Mouse (Mus musculus) megakaryocyte-erythroid progenitor cell, adult 5-6 weeks (primary cell): ENCODE measurements around the gene Eif4e1b. TPM values are rescaled to one million over a fixed set of nuclear protein-coding genes. Genes with fewer than 3 reads are reported as not detected.

Experiments
- ATAC-seq: replicated peaks from 2 replicates; pipeline ENCODE4 v1.8.0; 2016; ENCODE audit warnings: mild to moderate bottlenecking, inconsistent platforms; ENCODE audit not compliant: severe bottlenecking, poor library complexity, low FRiP score, low TSS enrichment
- total RNA-seq, 2 experiments: library from RNA; stranded (forward) in 1 of 2; stranded (reverse) in 1 of 2; fragments of 200-1000, 215-1000 nt in 1 of 2; fragments of >200 nt in 1 of 2; fragmentation: Nextera tagmentation in 1 of 2; gene quantifications; 2 replicates each; pipeline ENCODE4 v1.2.3; 2014 to 2017

Gene Eif4e1b
- total RNA-seq (2014; fragmentation: Nextera tagmentation) (not detected in 2 replicates), total RNA-seq (2017) (not detected in 2 replicates)

GRCm38 (mm10) chr13:54783698-54784097, at the start of gene Eif4e1b:
Gene Eif4e1b, plus strand, starts transcription at chr13:54783998.
- ATAC-seq, result no peak

GRCm38 (mm10) chr13:54736931-54737330, 46.9 kb upstream of the Eif4e1b start:
- ATAC-seq, result no peak

- no peak for ATAC-seq
Measured at GRCm38 (mm10) chr13:54737488-54738212, 46.1 kb upstream of the Eif4e1b start.

GRCm38 (mm10) chr13:54738213-54738601, 45.6 kb upstream of the Eif4e1b start:
- no peak for ATAC-seq

GRCm38 (mm10) chr13:54746110-54746509, 37.7 kb upstream of the Eif4e1b start:
- no peak for ATAC-seq

GRCm38 (mm10) chr13:54746896-54747295, 36.9 kb upstream of the Eif4e1b start:
- ATAC-seq, result no peak

GRCm38 (mm10) chr13:54748190-54748589, 35.6 kb upstream of the Eif4e1b start:
- no peak for ATAC-seq

- ATAC-seq, result no peak
Measured at GRCm38 (mm10) chr13:54748721-54749060, 35.1 kb upstream of the Eif4e1b start.

- ATAC-seq, result no peak
Measured at GRCm38 (mm10) chr13:54749061-54749863, 34.5 kb upstream of the Eif4e1b start.

GRCm38 (mm10) chr13:54749864-54750411, 33.9 kb upstream of the Eif4e1b start, which contains the start of gene Gprin1:
Gene Gprin1, minus strand, starts transcription at chr13:54749874.
- no peak for ATAC-seq

GRCm38 (mm10) chr13:54750699-54751098, 33.1 kb upstream of the Eif4e1b start:
- ATAC-seq, result no peak

- ATAC-seq, result no peak
Measured at GRCm38 (mm10) chr13:54752656-54753055, 31.1 kb upstream of the Eif4e1b start.

- ATAC-seq, result no peak
Measured at GRCm38 (mm10) chr13:54753733-54754132, 30.1 kb upstream of the Eif4e1b start.

- no peak for ATAC-seq
Measured at GRCm38 (mm10) chr13:54754169-54755080, 29.4 kb upstream of the Eif4e1b start.

GRCm38 (mm10) chr13:54755201-54755830, 28.5 kb upstream of the Eif4e1b start:
- no peak for ATAC-seq

GRCm38 (mm10) chr13:54756156-54756712, 27.6 kb upstream of the Eif4e1b start:
- no peak for ATAC-seq

- no peak for ATAC-seq
Measured at GRCm38 (mm10) chr13:54757093-54757830, 26.5 kb upstream of the Eif4e1b start.
